Mouse (Mus musculus) liver, adult 2 months (tissue): ENCODE results near the gene Dclk1.

ENCODE experiments used
- CTCF ChIP-seq: fragments of 200-500 bp; IDR thresholded peaks from 2 replicates; pipeline ENCODE4 v1.5.1; 2011; ENCODE audit warnings: low read depth, low read length, control low read depth
- POLR2A ChIP-seq: fragments of 200-500 bp; IDR thresholded peaks from 2 replicates; pipeline ENCODE4 v1.6.1; 2011; ENCODE audit warnings: low read length, control low read depth; ENCODE audit not compliant: insufficient read depth; ENCODE audit errors: extremely low read depth

GRCm38 (mm10) chr3:55472110-55472509, 229.9 kb downstream of the Dclk1 start, which contains the start of gene Gm21954:
- TF ChIP-seq CTCF (no peak), POLR2A (no peak)
